Mouse (Mus musculus): Measurements from ENCODE around the gene Kifc3. TPM values are rescaled to one million over a fixed set of nuclear protein-coding genes. Genes with fewer than 3 reads are reported as not detected.
"Not testable (repeated sequence)": the region's sequence is repeated elsewhere in the genome, so short reads cannot be mapped to it uniquely, and the experiment has no call there.

Kifc3 gene
- total RNA-seq, 4 experiments from 2014 or later = 79.2 to 89.7 (median 83.6) TPM

GRCm38 (mm10) chr8:95202056-95202570 lies 499 bp downstream of the Kifc3 start:
- no peak for DNase-seq (ENCODE audit: low spot score)

GRCm38 (mm10) chr8:95201491-95201890 lies 1.1 kb downstream of the Kifc3 start:
- no peak for DNase-seq (ENCODE audit: low spot score)

GRCm38 (mm10) chr8:95200001-95200405 lies 2.6 kb downstream of the Kifc3 start:
- DNase-seq (ENCODE audit: low spot score) = no peak

- DNase-seq (ENCODE audit: low spot score) = no peak
Observed at GRCm38 (mm10) chr8:95195728-95196127, 6.9 kb downstream of the Kifc3 start.

- DNase-seq (ENCODE audit: low spot score) = no peak
Observed at GRCm38 (mm10) chr8:95191497-95192175, 11.0 kb downstream of the Kifc3 start.

GRCm38 (mm10) chr8:95187579-95187978 lies 15.0 kb downstream of the Kifc3 start:
- DNase-seq (ENCODE audit: low spot score) = no peak

GRCm38 (mm10) chr8:95185891-95186513 lies 16.6 kb downstream of the Kifc3 start:
- DNase-seq (ENCODE audit: low spot score) = no peak

- no peak for DNase-seq (ENCODE audit: low spot score)
Observed at GRCm38 (mm10) chr8:95185104-95185503, 17.5 kb downstream of the Kifc3 start.

- DNase-seq (ENCODE audit: low spot score) = no peak
Observed at GRCm38 (mm10) chr8:95184171-95184570, 18.4 kb downstream of the Kifc3 start.

- no peak for DNase-seq (ENCODE audit: low spot score)
Observed at GRCm38 (mm10) chr8:95181850-95182249, 20.8 kb downstream of the Kifc3 start.

GRCm38 (mm10) chr8:95178191-95178590 lies 24.4 kb downstream of the Kifc3 start:
- no peak for DNase-seq (ENCODE audit: low spot score)

- no peak for DNase-seq (ENCODE audit: low spot score)
Observed at GRCm38 (mm10) chr8:95176985-95177384, 25.6 kb downstream of the Kifc3 start.

- DNase-seq (ENCODE audit: low spot score) = no peak
Observed at GRCm38 (mm10) chr8:95175808-95176207, 26.8 kb downstream of the Kifc3 start.

GRCm38 (mm10) chr8:95175306-95175705 lies 27.3 kb downstream of the Kifc3 start:
- no peak for DNase-seq (ENCODE audit: low spot score)

GRCm38 (mm10) chr8:95172433-95172832 lies 30.2 kb downstream of the Kifc3 start:
- no peak for DNase-seq (ENCODE audit: low spot score)

GRCm38 (mm10) chr8:95167726-95168125 lies 34.9 kb downstream of the Kifc3 start:
- DNase-seq (ENCODE audit: low spot score) = no peak

- no peak for DNase-seq (ENCODE audit: low spot score)
Observed at GRCm38 (mm10) chr8:95166400-95166799, 36.2 kb downstream of the Kifc3 start.

GRCm38 (mm10) chr8:95165923-95166322 lies 36.7 kb downstream of the Kifc3 start:
- peak; percentile 64 for DNase-seq (ENCODE audit: low spot score)

GRCm38 (mm10) chr8:95164469-95164868 lies 38.1 kb downstream of the Kifc3 start:
- DNase-seq (ENCODE audit: low spot score) = no peak

GRCm38 (mm10) chr8:95163969-95164368 lies 38.6 kb downstream of the Kifc3 start:
- not testable (repeated sequence) for DNase-seq (ENCODE audit: low spot score)

- DNase-seq (ENCODE audit: low spot score) = no peak
Observed at GRCm38 (mm10) chr8:95162785-95163184, 39.8 kb downstream of the Kifc3 start.

GRCm38 (mm10) chr8:95159344-95159743 lies 43.3 kb downstream of the Kifc3 start:
- no peak for DNase-seq (ENCODE audit: low spot score)

- no peak for DNase-seq (ENCODE audit: low spot score)
Observed at GRCm38 (mm10) chr8:95158654-95159053, 44.0 kb downstream of the Kifc3 start.
